15 mouse cellular contexts compared by ENCODE assay signal in the genomic region with DNA sequence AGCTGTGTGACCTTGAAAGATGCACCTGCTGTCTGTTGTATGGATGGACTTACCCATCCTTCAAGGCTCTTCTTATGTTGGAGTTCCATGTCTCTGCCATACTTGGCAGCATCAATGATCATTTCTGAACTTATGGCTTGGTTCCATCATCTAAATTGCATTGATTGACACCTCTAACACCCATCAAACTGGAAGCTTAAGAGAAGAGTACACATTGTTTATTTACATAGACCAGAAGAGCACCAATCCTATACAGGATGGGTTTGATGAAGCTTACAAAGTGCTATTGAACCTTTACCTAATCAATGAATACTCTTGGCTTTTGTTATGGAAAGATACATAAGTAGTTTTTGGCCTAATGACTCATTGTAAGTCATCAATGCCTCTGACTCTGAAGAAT.
"Had no signal": no experiment of that assay in that cellular context is flagged by ENCODE, and none has a peak within 500 bp of the region (broad histone marks: within the 10 kb centered on the region; RNA-seq: fewer than 3 reads in every experiment).

No protein-coding gene starts in this region.

- H3K4me1 ChIP-seq: stomach, embryonic 15.5 days had no signal

- H3K9ac ChIP-seq: neural tube, embryonic 15.5 days; stomach, embryonic 15.5 days had no signal

- H3K9me3 ChIP-seq: neural tube, embryonic 15.5 days; stomach, embryonic 15.5 days had no signal

- H3K27ac ChIP-seq: neural tube, embryonic 15.5 days; stomach, postnatal 0 days had no signal

- H3K4me3 ChIP-seq: neural tube, embryonic 15.5 days; stomach, embryonic 15.5 days had no signal

- H3K27me3 ChIP-seq: neural tube, embryonic 15.5 days; stomach, embryonic 15.5 days had no signal

- DNase-seq: retina, postnatal 1 day; right cerebral cortex, adult 18-20 months; right cerebral cortex, postnatal 14 days; right cerebral cortex, postnatal 25 days; right cerebral cortex, postnatal 4 days; spleen, adult 18-20 months; thymus, adult 18-20 months; thymus, adult 2 months; thymus, postnatal 14 days; thymus, postnatal 25 days; thymus, postnatal 36 days; thymus, postnatal 4 days had no signal

- H3K4me2 ChIP-seq: neural tube, embryonic 15.5 days; stomach, embryonic 15.5 days had no signal

- H3K36me3 ChIP-seq: neural tube, embryonic 15.5 days; stomach, embryonic 15.5 days had no signal
